Mouse (Mus musculus) midbrain, postnatal 0 days (tissue): ENCODE measurements around the gene Wfdc3. TPM values are rescaled to one million over a fixed set of nuclear protein-coding genes. Genes with fewer than 3 reads are reported as not detected.
A peak's percentile ranks its signal among the peaks of the same experiment; 100 is the strongest.

Experiments
- ATAC-seq: fragments of 200-750 bp; cut with Nextera tagmentation; 2 replicates; pipeline ENCODE4 v1.8.0; 2017; ENCODE audit warnings: moderate number of reproducible peaks, mild to moderate bottlenecking, moderate TSS enrichment, moderate library complexity; ENCODE audit not compliant: low FRiP score
- DNase-seq: peaks from one replicate; pipeline ENCODE4 v3.0.0-alpha.2; 2015; ENCODE audit warnings: low spot score
- H3K27ac ChIP-seq: fragments of 300-500 bp; sonication (generic); 2 replicates; pipeline ENCODE4 v1.5.1; 2014; ENCODE audit warnings: low read depth, mild to moderate bottlenecking, low read length, mixed read lengths
- H3K27me3 ChIP-seq: fragments of 300-500 bp; sonication (generic); 2 replicates; pipeline ENCODE4 v1.6.1; 2014; ENCODE audit warnings: low read length, control low read depth, mixed read lengths; ENCODE audit not compliant: insufficient read depth
- H3K36me3 ChIP-seq: fragments of 300-500 bp; sonication (generic); 2 replicates; pipeline ENCODE4 v1.6.1; 2014; ENCODE audit warnings: low read length, control low read depth, mixed read lengths; ENCODE audit not compliant: insufficient read depth
- H3K4me1 ChIP-seq: fragments of 300-500 bp; sonication (generic); 2 replicates; pipeline ENCODE4 v1.6.1; 2014; ENCODE audit warnings: mild to moderate bottlenecking, control low read depth, antibody characterized with exemption, low read length, mixed read lengths; ENCODE audit not compliant: insufficient read depth
- H3K4me2 ChIP-seq: fragments of 300-500 bp; sonication (generic); 2 replicates; pipeline ENCODE4 v1.6.1; 2014; ENCODE audit warnings: low read depth, mild to moderate bottlenecking, low read length, mixed read lengths; ENCODE audit not compliant: poor library complexity, severe bottlenecking
- H3K4me3 ChIP-seq: fragments of 300-500 bp; sonication (generic); 2 replicates; pipeline ENCODE4 v1.5.1; 2014; ENCODE audit warnings: low read depth, mild to moderate bottlenecking, low read length, moderate library complexity
- H3K9ac ChIP-seq: fragments of 300-500 bp; sonication (generic); replicated peaks from 2 replicates; pipeline ENCODE4 v1.6.1; 2014; ENCODE audit warnings: mild to moderate bottlenecking, low read length, moderate library complexity, mixed read lengths; ENCODE audit not compliant: poor library complexity, severe bottlenecking
- H3K9me3 ChIP-seq: fragments of 300-500 bp; sonication (generic); 2 replicates; pipeline ENCODE4 v1.6.1; 2016; ENCODE audit warnings: low read length, control low read depth
- CTCF ChIP-seq: IDR thresholded peaks from 2 replicates; pipeline ENCODE4 v1.5.1; 2016; ENCODE audit warnings: antibody characterized with exemption, mild to moderate bottlenecking
- WGBS: fragments of 180-500 bp; shearing (Covaris S2); extraction: QIAGEN DNeasy Blood & Tissue Kit; methylation state at CpG from one replicate; pipeline ENCODE4 v1.1.7; 2014; 5-methylcytosine and 5-hydroxymethylcytosine counted together
- polyA plus RNA-seq: library from polyadenylated mRNA; unstranded; fragments of >200 nt; fragmentation: Nextera tagmentation; extraction: Ambion mirVana; gene quantifications from 2 replicates; pipeline ENCODE4 v1.2.1, GENCODE M21; 2015
- total RNA-seq: library from RNA; depleted of rRNA; stranded (reverse); fragments of >200 nt; gene quantifications from 2 replicates; pipeline ENCODE4 v1.2.3, GENCODE M21; 2014

Wfdc3 gene
- total and polyA plus RNA-seq, 2 experiments from 2014 or later, result 0.16 to 0.60 TPM

DNA sequence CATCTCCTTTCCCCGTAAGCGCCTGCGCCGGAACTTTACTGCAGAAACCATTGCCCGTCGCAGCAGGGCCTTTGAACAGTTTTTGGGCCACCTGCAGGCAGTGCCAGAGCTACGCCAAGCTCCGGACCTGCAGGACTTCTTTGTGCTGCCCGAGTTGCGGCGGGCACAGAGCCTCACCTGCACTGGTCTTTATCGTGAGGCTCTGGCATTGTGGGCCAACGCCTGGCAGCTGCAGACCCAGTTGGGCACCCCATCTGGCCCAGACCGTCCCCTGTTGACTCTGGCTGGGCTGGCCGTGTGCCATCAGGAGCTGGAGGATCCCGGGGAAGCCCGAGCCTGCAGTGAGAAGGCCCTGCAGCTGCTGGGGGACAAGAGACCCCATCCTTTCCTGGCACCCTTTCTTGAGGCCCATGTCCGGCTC, 46.1 kb upstream of the Wfdc3 start:
- no peaks in the 10 kb centered on the region for H3K9me3 ChIP-seq
- 85% methylated on average over 18 of the region's 18 CpGs for WGBS
- H3K9ac ChIP-seq, result no peak overlapping the region
- H3K4me3 ChIP-seq, result no peak overlapping the region
- H3K27ac ChIP-seq, result no peak overlapping the region
- H3K36me3 ChIP-seq, result peaks cover 40% of the 10 kb centered on the region; the same call in 1 of the 2 replicates
- H3K27me3 ChIP-seq, result no peaks in the 10 kb centered on the region
- DNase-seq, result no peak
- no peak for TF ChIP-seq CTCF
- ATAC-seq, result no peak
- peaks cover 3% of the 10 kb centered on the region; the same call in 1 of the 2 replicates for H3K4me1 ChIP-seq
- H3K4me2 ChIP-seq, result no peak overlapping the region

DNA sequence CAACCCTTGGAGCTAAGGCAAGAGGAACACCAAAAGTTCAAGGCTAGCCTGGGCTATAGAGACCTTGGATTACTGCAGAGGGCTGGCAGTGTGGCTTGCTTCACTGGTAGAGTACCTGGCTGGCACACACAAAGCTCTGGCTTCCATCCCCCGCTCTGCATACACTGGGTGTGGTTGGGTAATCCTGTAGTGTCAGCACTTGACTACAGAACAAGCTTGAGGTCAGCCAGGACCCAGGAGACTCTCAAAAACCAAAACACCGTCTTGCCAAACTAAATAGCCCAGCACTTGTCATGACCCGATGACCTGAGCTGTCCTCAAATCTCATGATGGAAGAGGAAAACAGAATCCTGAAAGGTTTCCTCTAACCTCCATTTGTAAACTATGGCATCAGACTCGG, 44.7 kb upstream of the Wfdc3 start:
- no peak overlapping the region for H3K4me2 ChIP-seq
- DNase-seq, result no peak
- no peak overlapping the region for H3K9ac ChIP-seq
- H3K4me1 ChIP-seq, result peaks cover 3% of the 10 kb centered on the region; the same call in 1 of the 2 replicates
- peaks cover 30% of the 10 kb centered on the region; the same call in 1 of the 2 replicates for H3K36me3 ChIP-seq
- 92% methylated on average over 4 of the region's 4 CpGs for WGBS
- H3K9me3 ChIP-seq, result no peaks in the 10 kb centered on the region
- no peak for ATAC-seq
- H3K27me3 ChIP-seq, result no peaks in the 10 kb centered on the region
- no peak overlapping the region for H3K27ac ChIP-seq
- TF ChIP-seq CTCF, result no peak
- no peak overlapping the region for H3K4me3 ChIP-seq

DNA sequence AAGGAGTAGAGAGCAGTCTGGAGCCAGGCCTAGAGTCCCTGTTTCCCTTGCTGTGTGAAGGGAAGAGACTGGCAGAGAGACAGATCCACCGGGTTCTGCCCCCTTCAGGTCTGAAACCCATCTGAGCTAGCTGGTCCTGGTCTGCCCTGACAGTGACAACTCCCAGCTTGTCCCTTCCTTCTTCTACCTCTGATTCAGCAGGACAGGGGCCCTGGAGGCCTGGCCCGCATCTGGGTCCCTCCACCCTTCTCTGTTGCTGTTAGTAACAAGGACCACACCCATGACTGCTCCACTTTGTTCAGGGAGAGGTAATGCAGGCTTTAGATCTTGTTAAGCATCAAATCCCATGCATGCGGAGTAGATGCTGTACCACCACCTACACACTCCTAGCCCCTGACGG, 42.7 kb upstream of the Wfdc3 start:
- H3K9ac ChIP-seq, result 0 out of 2 replicates have a peak overlapping the region, but pooled peaks have one; percentile 5
- no peaks in the 10 kb centered on the region for H3K27me3 ChIP-seq
- H3K27ac ChIP-seq, result no peak overlapping the region
- no peak for TF ChIP-seq CTCF
- H3K36me3 ChIP-seq, result peaks cover 22% of the 10 kb centered on the region; the same call in 1 of the 2 replicates
- H3K4me1 ChIP-seq, result peaks cover 6% of the 10 kb centered on the region; the same call in 1 of the 2 replicates
- ATAC-seq (no peak), DNase-seq (no peak)
- H3K4me2 ChIP-seq, result peak overlapping the region; percentile 9; the same call in 1 of the 2 replicates
- no peak overlapping the region for H3K4me3 ChIP-seq
- WGBS, result 70% methylated on average over 4 of the region's 4 CpGs
- no peaks in the 10 kb centered on the region for H3K9me3 ChIP-seq

DNA sequence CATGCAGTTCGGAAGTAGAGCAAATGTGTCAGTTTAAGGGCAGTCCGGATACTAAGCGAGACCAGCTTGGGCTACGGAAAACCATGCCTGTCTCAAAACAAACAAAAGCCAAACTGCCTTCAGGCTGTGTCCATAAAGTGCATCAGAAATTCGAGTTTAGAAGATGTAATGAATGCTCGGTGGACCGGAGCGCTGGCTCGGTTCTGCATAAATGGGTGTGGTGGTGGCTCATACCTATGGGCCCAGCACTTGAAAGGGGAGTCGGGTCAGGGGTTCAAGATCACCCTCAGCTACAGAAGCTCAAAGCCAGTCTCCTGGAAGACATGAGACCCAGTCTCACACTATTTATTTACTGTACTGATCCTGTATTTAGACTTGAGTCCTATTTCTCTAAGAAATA, 42.0 kb upstream of the Wfdc3 start:
- ATAC-seq (no peak), DNase-seq (no peak)
- Histone ChIP-seq H3K27me3 (no peaks in the 10 kb centered on the region), H3K4me2 (no peak overlapping the region; the same call in 1 of the 2 replicates), H3K9ac (no peak overlapping the region), H3K4me1 (peaks cover 6% of the 10 kb centered on the region; the same call in 1 of the 2 replicates), H3K36me3 (peaks cover 20% of the 10 kb centered on the region; the same call in 1 of the 2 replicates), H3K9me3 (no peaks in the 10 kb centered on the region), H3K4me3 (no peak overlapping the region), H3K27ac (no peak overlapping the region)
- TF ChIP-seq CTCF, result no peak
- 79% methylated on average over 10 of the region's 10 CpGs for WGBS

DNA sequence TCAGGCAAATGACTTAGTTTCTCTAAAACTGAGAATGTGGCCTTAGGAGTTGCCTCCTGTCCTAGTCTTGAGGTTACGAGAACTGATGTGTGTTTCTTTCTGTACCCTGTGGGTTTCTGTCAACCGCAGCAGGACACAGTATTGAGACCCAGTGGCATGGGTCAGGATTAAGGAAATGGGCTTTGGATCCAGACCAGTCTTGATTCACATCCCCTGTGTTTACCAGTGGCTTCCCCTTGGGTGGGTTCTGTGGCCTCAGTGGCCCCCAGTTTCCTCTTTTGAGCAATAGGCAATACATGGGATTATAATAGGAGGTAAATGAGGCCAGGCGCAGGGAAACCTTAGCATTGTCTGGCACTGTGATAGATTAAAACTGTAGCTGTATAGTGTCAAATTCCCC, 41.3 kb upstream of the Wfdc3 start:
- H3K4me1 ChIP-seq, result peaks cover 6% of the 10 kb centered on the region; the same call in 1 of the 2 replicates
- no peak overlapping the region for H3K27ac ChIP-seq
- H3K36me3 ChIP-seq, result peaks cover 12% of the 10 kb centered on the region; the same call in 1 of the 2 replicates
- DNase-seq (no peak), ATAC-seq (no peak)
- H3K27me3 ChIP-seq, result no peaks in the 10 kb centered on the region
- peak overlapping the region; percentile 94; the same call in 1 of the 2 replicates for H3K9ac ChIP-seq
- no peak for TF ChIP-seq CTCF
- WGBS, result 82% methylated on average over 3 of the region's 3 CpGs
- peak overlapping the region; percentile 90 for H3K4me2 ChIP-seq
- peak overlapping the region; percentile 77 for H3K4me3 ChIP-seq
- H3K9me3 ChIP-seq, result no peaks in the 10 kb centered on the region

DNA sequence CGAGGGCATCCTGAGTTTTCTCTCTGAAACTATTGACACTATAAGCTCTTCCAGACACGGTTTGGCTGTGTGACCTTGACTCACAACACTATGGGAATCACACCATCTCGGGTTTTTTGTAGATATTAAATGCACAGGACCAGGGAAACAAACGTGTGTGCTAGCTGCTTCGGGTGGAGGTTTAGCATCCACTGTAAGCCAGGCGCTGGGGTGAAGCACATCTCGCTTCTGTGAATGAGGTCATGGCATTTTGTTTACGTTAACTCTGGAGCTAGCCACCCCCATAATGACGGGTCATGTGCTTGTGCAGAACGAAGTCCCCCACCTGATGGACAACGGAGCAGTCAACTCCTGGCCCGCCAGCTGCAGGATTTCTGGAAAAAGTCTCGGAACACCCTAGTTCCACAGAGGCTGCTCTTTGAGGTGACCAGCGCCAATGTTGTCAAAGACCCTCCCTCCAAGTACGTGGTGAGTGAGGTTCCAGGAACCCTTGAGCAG, 40.7 kb upstream of the Wfdc3 start:
- Histone ChIP-seq H3K36me3 (peaks cover 7% of the 10 kb centered on the region; the same call in 1 of the 2 replicates), H3K27ac (peak overlapping the region; percentile 84), H3K4me1 (peaks cover 6% of the 10 kb centered on the region; the same call in 1 of the 2 replicates), H3K9me3 (no peaks in the 10 kb centered on the region), H3K4me2 (peak overlapping the region; percentile 90), H3K9ac (peak overlapping the region; percentile 94), H3K27me3 (no peaks in the 10 kb centered on the region), H3K4me3 (peak overlapping the region; percentile 77)
- 9% methylated on average over 15 of the region's 15 CpGs for WGBS
- no peak for TF ChIP-seq CTCF
- DNase-seq, result peak; percentile 34
- ATAC-seq, result 0 out of 2 replicates have a peak, but pooled peaks have one; percentile 20
